Mouse (Mus musculus): ENCODE measurements around the gene Mtnr1b.

GRCm38 (mm10) chr9:15912735-15913134 lies 38.4 kb upstream of the Mtnr1b start:
- TF ChIP-seq POLR2A (IDR thresholded peaks at IDR 0.05; ENCODE audit: insufficient read depth, low read depth, low read length): no peak
- no peak for TF ChIP-seq CTCF (IDR thresholded peaks at IDR 0.05; ENCODE audit: insufficient read depth, low read depth, low read length)
